Mouse (Mus musculus): ENCODE results near the gene Cyp3a44. TPM values are rescaled to one million over a fixed set of nuclear protein-coding genes. Genes with fewer than 3 reads are reported as not detected.
"Not testable (repeated sequence)": the region's sequence is repeated elsewhere in the genome, so short reads cannot be mapped to it uniquely, and the experiment has no call there.

The Cyp3a44 gene
- not detected in 2 replicates for polyA plus RNA-seq (2012; rRNA removed)

- not testable (repeated sequence) for H3K27ac ChIP-seq (ENCODE audit: insufficient read depth, low read depth, low read length); H3K4me3 ChIP-seq (ENCODE audit: insufficient read depth, low read depth, low read length); DNase-seq; H3K36me3 ChIP-seq (ENCODE audit: control insufficient read depth, insufficient read depth, low read length); H3K27me3 ChIP-seq (replicated peaks; ENCODE audit: control insufficient read depth, insufficient read depth, low read length); H3K4me1 ChIP-seq (ENCODE audit: control insufficient read depth, insufficient read depth, low read length)
- WGBS: 68% methylated on average over 2 of the region's 2 CpGs
Observed at GRCm38 (mm10) chr5:145805796-145806195, at the start of gene Cyp3a44. Gene Cyp3a44, minus strand, starts transcription at chr5:145805874.

GRCm38 (mm10) chr5:145800229-145800628 lies 5.4 kb downstream of the Cyp3a44 start:
- not testable (repeated sequence) for H3K4me3 ChIP-seq (ENCODE audit: insufficient read depth, low read depth, low read length); H3K4me1 ChIP-seq (ENCODE audit: control insufficient read depth, insufficient read depth, low read length); H3K36me3 ChIP-seq (ENCODE audit: control insufficient read depth, insufficient read depth, low read length); H3K27ac ChIP-seq (ENCODE audit: insufficient read depth, low read depth, low read length); H3K27me3 ChIP-seq (replicated peaks; ENCODE audit: control insufficient read depth, insufficient read depth, low read length)
- DNase-seq: peak; percentile 4

GRCm38 (mm10) chr5:145793232-145793631 lies 12.4 kb downstream of the Cyp3a44 start:
- H3K27ac ChIP-seq (ENCODE audit: insufficient read depth, low read depth, low read length); H3K36me3 ChIP-seq (ENCODE audit: control insufficient read depth, insufficient read depth, low read length); DNase-seq; H3K4me3 ChIP-seq (ENCODE audit: insufficient read depth, low read depth, low read length); H3K27me3 ChIP-seq (replicated peaks; ENCODE audit: control insufficient read depth, insufficient read depth, low read length); H3K4me1 ChIP-seq (ENCODE audit: control insufficient read depth, insufficient read depth, low read length): not testable (repeated sequence)

- WGBS: 71% methylated on average over 3 of the region's 3 CpGs
Observed at GRCm38 (mm10) chr5:145737512-145737911, 68.2 kb downstream of the Cyp3a44 start.

More at GRCm38 (mm10) chr5:145737512-145737911, 68.2 kb downstream of the Cyp3a44 start:
- not testable (repeated sequence) for H3K4me3 ChIP-seq (ENCODE audit: insufficient read depth, low read depth, low read length); H3K27ac ChIP-seq (ENCODE audit: insufficient read depth, low read depth, low read length); H3K27me3 ChIP-seq (replicated peaks; ENCODE audit: control insufficient read depth, insufficient read depth, low read length); H3K4me1 ChIP-seq (ENCODE audit: control insufficient read depth, insufficient read depth, low read length); DNase-seq; H3K36me3 ChIP-seq (ENCODE audit: control insufficient read depth, insufficient read depth, low read length)

Other genes starting within 250 kb of the Cyp3a44 start
- gene Cyp3a41b, start 221.1 kb downstream of the Cyp3a44 start, polyA plus RNA-seq (2012; rRNA removed): not detected in 2 replicates
- not detected in 2 replicates for gene Cyp3a41a, start 85.7 kb downstream of the Cyp3a44 start, polyA plus RNA-seq (2012; rRNA removed)
- gene Cyp3a11, start 74.1 kb upstream of the Cyp3a44 start, polyA plus RNA-seq (2012; rRNA removed): 0.03 and 0.12 TPM in 2 replicates
- not detected in 2 replicates for gene Cyp3a25, start 203.7 kb upstream of the Cyp3a44 start, polyA plus RNA-seq (2012; rRNA removed)